Mouse (Mus musculus): ENCODE measurements around the gene Cutc. TPM values are rescaled to one million over a fixed set of nuclear protein-coding genes. Genes with fewer than 3 reads are reported as not detected.

The Cutc gene
- total RNA-seq, 1 experiment: 3.8 TPM

GRCm38 (mm10) chr19:43738409-43738808 is 14.4 kb upstream of the Cutc start:
- peaks cover 47% of the 10 kb centered on the region for H3K36me3 ChIP-seq (ENCODE audit: control insufficient read depth, insufficient read depth, low read length, poor library complexity, severe bottlenecking)
- no peak for TF ChIP-seq MAFK (IDR thresholded peaks at IDR 0.05; ENCODE audit: insufficient read depth, low read depth, low read length)
- no peak for TF ChIP-seq ZNF384 (IDR thresholded peaks at IDR 0.05; ENCODE audit: low read depth, low read length)
- no peak for TF ChIP-seq HCFC1 (IDR thresholded peaks at IDR 0.05; ENCODE audit: borderline replicate concordance, insufficient read depth, low read length)
- no peak for TF ChIP-seq ZC3H11A (IDR thresholded peaks at IDR 0.05; ENCODE audit: borderline replicate concordance, low read depth, low read length)
- TF ChIP-seq CHD2 (IDR thresholded peaks at IDR 0.05; ENCODE audit: low read depth, low read length): no peak
- no peak overlapping the region for H3K9ac ChIP-seq (ENCODE audit: insufficient read depth, low read depth, low read length, poor library complexity, severe bottlenecking)
- H3K27ac ChIP-seq (ENCODE audit: insufficient read depth, low read depth, low read length, poor library complexity, severe bottlenecking): peak overlapping the region; percentile 12; the same call in 1 of the 2 replicates
- no peaks in the 10 kb centered on the region for H3K9me3 ChIP-seq (ENCODE audit: control insufficient read depth, insufficient read depth, low read depth, low read length)
- DNase-seq (ENCODE audit: low read depth, low spot score): no peak
- peaks cover 2 to 5% of the 10 kb centered on the region in 2 experiments; a peak in 3 of 4 replicates for H3K4me1 ChIP-seq (ENCODE audit: control insufficient read depth in 2 of 2, insufficient read depth in 2 of 2, low read length in 2 of 2, poor library complexity in 1 of 2)
- H3K4me3 ChIP-seq (ENCODE audit: insufficient read depth in 1 of 2, low read depth in 1 of 2, low read length in 2 of 2, poor library complexity in 1 of 2, severe bottlenecking in 1 of 2): no peak overlapping the region
- in situ Hi-C loops (cut with MboI; ENCODE audit: low sequenced_read_pairs in 2 of 2, unreplicated experiment in 2 of 2): no loop called here

- DNase-seq (ENCODE audit: low read depth, low spot score): no peak
- TF ChIP-seq ZNF384 (IDR thresholded peaks at IDR 0.05; ENCODE audit: low read depth, low read length) (no peak), MAFK (IDR thresholded peaks at IDR 0.05; ENCODE audit: insufficient read depth, low read depth, low read length) (no peak), HCFC1 (IDR thresholded peaks at IDR 0.05; ENCODE audit: borderline replicate concordance, insufficient read depth, low read length) (no peak), CHD2 (IDR thresholded peaks at IDR 0.05; ENCODE audit: low read depth, low read length) (no peak)
- H3K9ac ChIP-seq (ENCODE audit: insufficient read depth, low read depth, low read length, poor library complexity, severe bottlenecking): no peak overlapping the region
- in situ Hi-C loops (cut with MboI; ENCODE audit: low sequenced_read_pairs in 2 of 2, unreplicated experiment in 2 of 2): no loop called here
- H3K27ac ChIP-seq (ENCODE audit: insufficient read depth, low read depth, low read length, poor library complexity, severe bottlenecking): no peak overlapping the region; the same call in 1 of the 2 replicates
- H3K4me1 ChIP-seq (ENCODE audit: control insufficient read depth in 2 of 2, insufficient read depth in 2 of 2, low read length in 2 of 2, poor library complexity in 1 of 2): no peaks in the 10 kb centered on the region; a peak in 1 of 4 replicates
- no peaks in the 10 kb centered on the region for H3K9me3 ChIP-seq (ENCODE audit: control insufficient read depth, insufficient read depth, low read depth, low read length)
- H3K36me3 ChIP-seq (ENCODE audit: control insufficient read depth, insufficient read depth, low read length, poor library complexity, severe bottlenecking): peaks cover 45% of the 10 kb centered on the region
- no peak overlapping the region for H3K4me3 ChIP-seq (ENCODE audit: insufficient read depth in 1 of 2, low read depth in 1 of 2, low read length in 2 of 2, poor library complexity in 1 of 2, severe bottlenecking in 1 of 2)
Measured at GRCm38 (mm10) chr19:43743401-43743800, 9.4 kb upstream of the Cutc start.

DNA sequence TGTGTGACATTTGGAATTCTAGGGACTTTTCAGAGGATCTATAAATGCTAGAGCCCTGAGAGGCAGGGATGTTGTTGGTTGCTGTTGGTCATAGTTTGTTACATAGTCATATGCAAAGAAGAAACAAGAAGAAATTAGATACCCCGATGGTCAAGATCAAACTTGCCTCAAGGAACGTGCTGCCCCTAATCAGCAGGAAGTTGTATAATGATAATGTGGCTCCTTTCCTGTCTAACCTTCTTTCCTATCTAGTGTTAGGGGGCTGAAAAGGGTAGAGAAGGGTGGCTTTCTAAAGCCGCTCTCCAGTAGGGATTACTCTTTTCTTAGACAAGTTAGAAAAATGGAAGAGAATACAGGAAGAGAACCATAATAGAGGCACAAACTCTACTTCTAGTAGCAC is 7.1 kb upstream of the Cutc start:
- Histone ChIP-seq H3K9me3 (ENCODE audit: control insufficient read depth, insufficient read depth, low read depth, low read length) (no peaks in the 10 kb centered on the region), H3K36me3 (ENCODE audit: control insufficient read depth, insufficient read depth, low read length, poor library complexity, severe bottlenecking) (peaks cover 36% of the 10 kb centered on the region), H3K27ac (ENCODE audit: insufficient read depth, low read depth, low read length, poor library complexity, severe bottlenecking) (no peak overlapping the region), H3K4me3 (ENCODE audit: insufficient read depth in 1 of 2, low read depth in 1 of 2, low read length in 2 of 2, poor library complexity in 1 of 2, severe bottlenecking in 1 of 2) (no peak overlapping the region), H3K9ac (ENCODE audit: insufficient read depth, low read depth, low read length, poor library complexity, severe bottlenecking) (no peak overlapping the region), H3K4me1 (ENCODE audit: control insufficient read depth in 2 of 2, insufficient read depth in 2 of 2, low read length in 2 of 2, poor library complexity in 1 of 2) (no peaks in the 10 kb centered on the region; a peak in 1 of 4 replicates)
- DNase-seq (ENCODE audit: low read depth, low spot score): no peak
- in situ Hi-C loops (cut with MboI; ENCODE audit: low sequenced_read_pairs in 2 of 2, unreplicated experiment in 2 of 2): no loop called here
- TF ChIP-seq CHD2 (IDR thresholded peaks at IDR 0.05; ENCODE audit: low read depth, low read length): no peak
- TF ChIP-seq MAFK (IDR thresholded peaks at IDR 0.05; ENCODE audit: insufficient read depth, low read depth, low read length): no peak
- TF ChIP-seq HCFC1 (IDR thresholded peaks at IDR 0.05; ENCODE audit: borderline replicate concordance, insufficient read depth, low read length): no peak

DNA sequence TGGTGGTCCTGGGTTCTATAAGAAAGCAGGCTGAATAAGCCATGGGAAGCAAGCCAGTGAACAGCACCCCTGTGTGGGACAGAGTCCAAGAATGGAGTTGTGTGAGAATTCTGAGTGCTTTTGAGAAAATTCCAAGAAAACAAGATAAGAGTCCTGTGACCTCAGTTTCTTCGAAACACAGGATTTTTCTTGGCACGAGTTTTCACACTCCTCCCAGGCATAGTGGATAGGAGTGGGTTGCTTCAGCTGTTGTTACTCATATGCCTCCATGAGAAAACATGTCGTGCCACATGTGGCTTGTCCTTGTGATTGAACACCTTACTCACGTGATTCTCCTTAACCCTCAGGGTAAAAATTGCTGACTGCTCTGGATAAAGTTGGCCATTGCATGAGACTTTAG is 4.9 kb upstream of the Cutc start:
- Histone ChIP-seq H3K9ac (ENCODE audit: insufficient read depth, low read depth, low read length, poor library complexity, severe bottlenecking) (no peak overlapping the region), H3K4me3 (ENCODE audit: insufficient read depth in 1 of 2, low read depth in 1 of 2, low read length in 2 of 2, poor library complexity in 1 of 2, severe bottlenecking in 1 of 2) (no peak overlapping the region), H3K4me1 (ENCODE audit: control insufficient read depth in 2 of 2, insufficient read depth in 2 of 2, low read length in 2 of 2, poor library complexity in 1 of 2) (peaks cover 0 to 4% of the 10 kb centered on the region in 2 experiments; a peak in 1 of 4 replicates), H3K9me3 (ENCODE audit: control insufficient read depth, insufficient read depth, low read depth, low read length) (no peaks in the 10 kb centered on the region), H3K27ac (ENCODE audit: insufficient read depth, low read depth, low read length, poor library complexity, severe bottlenecking) (no peak overlapping the region), H3K36me3 (ENCODE audit: control insufficient read depth, insufficient read depth, low read length, poor library complexity, severe bottlenecking) (peaks cover 29% of the 10 kb centered on the region)
- in situ Hi-C loops (cut with MboI; ENCODE audit: low sequenced_read_pairs in 2 of 2, unreplicated experiment in 2 of 2): no loop called here
- no peak for DNase-seq (ENCODE audit: low read depth, low spot score)
- TF ChIP-seq ZNF384 (IDR thresholded peaks at IDR 0.05; ENCODE audit: low read depth, low read length): no peak
- TF ChIP-seq ZC3H11A (IDR thresholded peaks at IDR 0.05; ENCODE audit: borderline replicate concordance, low read depth, low read length): no peak
- TF ChIP-seq HCFC1 (IDR thresholded peaks at IDR 0.05; ENCODE audit: borderline replicate concordance, insufficient read depth, low read length): no peak
- TF ChIP-seq CHD2 (IDR thresholded peaks at IDR 0.05; ENCODE audit: low read depth, low read length): no peak
- TF ChIP-seq MAFK (IDR thresholded peaks at IDR 0.05; ENCODE audit: insufficient read depth, low read depth, low read length): no peak

DNA sequence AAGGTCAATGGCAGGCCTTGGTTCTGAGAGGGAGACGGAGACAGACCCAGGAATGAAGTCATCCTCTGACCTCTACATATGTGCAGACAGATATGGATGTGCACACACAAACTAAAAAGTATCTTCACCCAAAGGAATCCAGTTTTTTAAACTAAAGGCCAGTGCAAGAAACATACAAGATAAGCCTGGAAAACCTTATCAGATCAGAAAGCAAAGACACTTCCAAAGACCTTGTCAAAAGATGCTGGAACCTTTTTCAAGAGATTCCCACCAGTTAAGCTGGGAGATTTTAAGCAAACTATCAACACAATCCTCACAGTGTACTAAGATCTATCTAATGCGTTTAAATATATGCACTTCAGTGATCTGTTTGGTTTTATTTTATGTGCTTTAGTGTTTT is 2.8 kb upstream of the Cutc start:
- no peaks in the 10 kb centered on the region for H3K9me3 ChIP-seq (ENCODE audit: control insufficient read depth, insufficient read depth, low read depth, low read length)
- in situ Hi-C loops (cut with MboI; ENCODE audit: low sequenced_read_pairs in 2 of 2, unreplicated experiment in 2 of 2): no loop called here
- no peak for DNase-seq (ENCODE audit: low read depth, low spot score)
- no peak overlapping the region for H3K4me3 ChIP-seq (ENCODE audit: insufficient read depth in 1 of 2, low read depth in 1 of 2, low read length in 2 of 2, poor library complexity in 1 of 2, severe bottlenecking in 1 of 2)
- no peak overlapping the region for H3K27ac ChIP-seq (ENCODE audit: insufficient read depth, low read depth, low read length, poor library complexity, severe bottlenecking)
- peaks cover 21% of the 10 kb centered on the region for H3K36me3 ChIP-seq (ENCODE audit: control insufficient read depth, insufficient read depth, low read length, poor library complexity, severe bottlenecking)
- TF ChIP-seq ZNF384 (IDR thresholded peaks at IDR 0.05; ENCODE audit: low read depth, low read length) (no peak), ZC3H11A (IDR thresholded peaks at IDR 0.05; ENCODE audit: borderline replicate concordance, low read depth, low read length) (no peak), CHD2 (IDR thresholded peaks at IDR 0.05; ENCODE audit: low read depth, low read length) (no peak), MAFK (IDR thresholded peaks at IDR 0.05; ENCODE audit: insufficient read depth, low read depth, low read length) (no peak), HCFC1 (IDR thresholded peaks at IDR 0.05; ENCODE audit: borderline replicate concordance, insufficient read depth, low read length) (no peak)
- H3K4me1 ChIP-seq (ENCODE audit: control insufficient read depth in 2 of 2, insufficient read depth in 2 of 2, low read length in 2 of 2, poor library complexity in 1 of 2): peaks cover 0 to 4% of the 10 kb centered on the region in 2 experiments; a peak in 1 of 4 replicates
- H3K9ac ChIP-seq (ENCODE audit: insufficient read depth, low read depth, low read length, poor library complexity, severe bottlenecking): no peak overlapping the region

All from ES-E14 (cell line).